10 mouse cellular contexts compared by ENCODE assay signal in genomic region chr2:114427426-114428157, GRCm38 (mm10).
DNase-seq lines count a peak whose midpoint lies in the region; ATAC-seq and TF ChIP-seq lines count a peak whose summit lies in the region.
"Had no signal": no experiment of that assay in that cellular context is flagged by ENCODE, and none has a peak within 500 bp of the region (broad histone marks: within the 10 kb centered on the region; RNA-seq: fewer than 3 reads in every experiment).

No protein-coding gene starts in this region.

- intact Hi-C loops in left cerebral cortex, adult 2 months (cut with DNase I) = no loop called here

- DNase-seq in left cerebral cortex, adult 2 months (ENCODE audit: extremely low spot score in 1 of 2, low spot score in 2 of 2) = peak; percentile 11 to 16
- no peak for DNase-seq in left cerebral cortex, adult 8-10 months (ENCODE audit: low spot score in 2 of 2)
- DNase-seq in cerebellum, postnatal 25 days = peak; percentile 6 to 36
- DNase-seq in layer of hippocampus, postnatal 10 days (ENCODE audit: low spot score in 2 of 2) = peak; percentile 38 to 54
- DNase-seq in right cerebral cortex, postnatal 10 days (ENCODE audit: low spot score in 2 of 2) = peak; percentile 62 to 73
- no peak for DNase-seq in forebrain, embryonic 14.5 days (ENCODE audit: low spot score)
- DNase-seq in forebrain, embryonic 11.5 days (ENCODE audit: low spot score) = no peak
- DNase-seq in T-cell, adult 2 months (ENCODE audit: low spot score) = no peak

- H3K4me2 ChIP-seq in forebrain, embryonic 14.5 days (ENCODE audit: low read length) = no peak overlapping the region
- no peak overlapping the region for H3K4me2 ChIP-seq in forebrain, embryonic 11.5 days (ENCODE audit: low read depth, low read length, severe bottlenecking)
- H3K4me2 ChIP-seq: embryonic facial prominence, embryonic 15.5 days; neural tube, embryonic 12.5 days had no signal

- H3K36me3 ChIP-seq in forebrain, embryonic 14.5 days (ENCODE audit: control insufficient read depth, insufficient read depth, low read length) = no peaks in the 10 kb centered on the region
- H3K36me3 ChIP-seq in forebrain, embryonic 11.5 days (ENCODE audit: control insufficient read depth, insufficient read depth, low read length) = no peaks in the 10 kb centered on the region
- H3K36me3 ChIP-seq: embryonic facial prominence, embryonic 15.5 days; neural tube, embryonic 12.5 days had no signal

- no peak overlapping the region for H3K9ac ChIP-seq in forebrain, embryonic 14.5 days (ENCODE audit: low read length)
- no peak overlapping the region for H3K9ac ChIP-seq in forebrain, embryonic 11.5 days (ENCODE audit: low read length)
- H3K9ac ChIP-seq: embryonic facial prominence, embryonic 15.5 days; neural tube, embryonic 12.5 days had no signal

- 87% methylated on average over 10 of the region's 10 CpGs for WGBS in forebrain, embryonic 14.5 days
- WGBS in forebrain, embryonic 11.5 days = 91% methylated on average over 10 of the region's 10 CpGs

- H3K9me3 ChIP-seq in forebrain, embryonic 14.5 days (replicated peaks; ENCODE audit: control insufficient read depth, low read length) = no peaks in the 10 kb centered on the region
- no peaks in the 10 kb centered on the region for H3K9me3 ChIP-seq in forebrain, embryonic 11.5 days (ENCODE audit: control insufficient read depth, low read length)
- H3K9me3 ChIP-seq: embryonic facial prominence, embryonic 15.5 days; neural tube, embryonic 12.5 days had no signal

- no peak for TF ChIP-seq CTCF in left cerebral cortex, adult 2 months (IDR thresholded peaks at IDR 0.05)

- H3K27ac ChIP-seq in left cerebral cortex, adult 2 months = no peak overlapping the region
- H3K27ac ChIP-seq in forebrain, embryonic 14.5 days (ENCODE audit: low read depth, low read length) = no peak overlapping the region
- no peak overlapping the region for H3K27ac ChIP-seq in forebrain, embryonic 11.5 days (ENCODE audit: low read depth, low read length)
- H3K27ac ChIP-seq: embryonic facial prominence, embryonic 15.5 days; neural tube, embryonic 12.5 days had no signal

- H3K4me3 ChIP-seq in left cerebral cortex, adult 2 months = no peak overlapping the region
- H3K4me3 ChIP-seq in forebrain, embryonic 14.5 days (ENCODE audit: low read depth, low read length) = no peak overlapping the region
- no peak overlapping the region for H3K4me3 ChIP-seq in forebrain, embryonic 11.5 days (ENCODE audit: low read depth, low read length)
- H3K4me3 ChIP-seq: embryonic facial prominence, embryonic 15.5 days; neural tube, embryonic 12.5 days had no signal

- no peak for ATAC-seq in forebrain, embryonic 14.5 days
- no peak for ATAC-seq in forebrain, embryonic 11.5 days (replicated peaks; ENCODE audit: low FRiP score)

- no peaks in the 10 kb centered on the region for H3K27me3 ChIP-seq in forebrain, embryonic 14.5 days (replicated peaks; ENCODE audit: control insufficient read depth, insufficient read depth, low read length)
- no peaks in the 10 kb centered on the region for H3K27me3 ChIP-seq in forebrain, embryonic 11.5 days (ENCODE audit: control insufficient read depth, insufficient read depth, low read length)
- H3K27me3 ChIP-seq: embryonic facial prominence, embryonic 15.5 days; neural tube, embryonic 12.5 days had no signal

- H3K4me1 ChIP-seq in forebrain, embryonic 14.5 days (ENCODE audit: control insufficient read depth, insufficient read depth, low read length) = no peaks in the 10 kb centered on the region
- H3K4me1 ChIP-seq in forebrain, embryonic 11.5 days (replicated peaks; ENCODE audit: control insufficient read depth, insufficient read depth, low read length) = no peaks in the 10 kb centered on the region
- H3K4me1 ChIP-seq: embryonic facial prominence, embryonic 15.5 days; neural tube, embryonic 12.5 days had no signal

Comparison
In these comparisons a context has a peak if more than half of its experiments do, and no peak if none do; other contexts are left out.
1. DNase-seq: peak in left cerebral cortex, adult 2 months (2 of 2), cerebellum, postnatal 25 days (2 of 2), layer of hippocampus, postnatal 10 days (2 of 2) and right cerebral cortex, postnatal 10 days (2 of 2); none in left cerebral cortex, adult 8-10 months (0 of 2), forebrain, embryonic 14.5 days (single experiment), forebrain, embryonic 11.5 days (single experiment) and T-cell, adult 2 months (single experiment).